Mouse (Mus musculus): Measurements from ENCODE around the gene Chp1.

GRCm38 (mm10) chr2:119605361-119605973 is 58.0 kb downstream of the Chp1 start:
- TF ChIP-seq CTCF (IDR thresholded peaks at IDR 0.05; ENCODE audit: low read depth, low read length) (no peak), POLR2A (IDR thresholded peaks at IDR 0.05; ENCODE audit: borderline replicate concordance, low read depth, low read length) (no peak)

Measured in bone marrow macrophage, adult 2 months (primary cell).